8 mouse cellular contexts compared by ENCODE assay signal in the genomic region with DNA sequence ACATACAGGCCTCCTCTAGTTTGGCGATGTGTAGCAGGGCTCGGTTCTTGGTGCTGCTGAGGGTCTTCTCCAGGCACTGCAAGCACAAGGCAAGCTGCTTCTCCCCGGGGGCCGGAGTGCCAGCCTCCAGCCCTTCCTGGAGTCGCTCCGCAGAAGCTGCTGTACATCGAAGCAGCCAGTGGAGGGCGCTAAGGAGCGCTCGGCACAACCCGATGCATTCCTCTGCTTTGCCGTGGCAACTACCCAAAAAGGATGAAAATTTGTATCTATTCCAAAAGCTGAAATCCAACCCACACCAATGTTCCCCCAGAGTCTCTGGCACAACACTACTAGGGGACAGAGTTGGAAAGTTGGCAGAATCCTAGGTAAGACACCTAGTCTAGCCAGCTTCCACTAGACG. TPM values are rescaled to one million over a fixed set of nuclear protein-coding genes. Genes with fewer than 3 reads are reported as not detected.
A peak's percentile ranks its signal among the peaks of the same experiment; 100 is the strongest.
DNase-seq lines count a peak whose midpoint lies in the region; ATAC-seq and TF ChIP-seq lines count a peak whose summit lies in the region.
"Had no signal": no experiment of that assay in that cellular context is flagged by ENCODE, and none has a peak within 500 bp of the region (broad histone marks: within the 10 kb centered on the region; RNA-seq: fewer than 3 reads in every experiment).

No protein-coding gene starts in this region.

- no peak overlapping the region for H3K4me3 ChIP-seq in ES-Bruce4 (ENCODE audit: low read depth, low read length)
- no peak overlapping the region for H3K4me3 ChIP-seq in lung, embryonic 14.5 days (ENCODE audit: low read depth, low read length)
- H3K4me3 ChIP-seq: liver, embryonic 15.5 days had no signal

- peaks cover 2% of the 10 kb centered on the region for H3K4me1 ChIP-seq in ES-Bruce4 (ENCODE audit: control insufficient read depth, insufficient read depth, low read length)
- peaks cover 25% of the 10 kb centered on the region for H3K4me1 ChIP-seq in lung, embryonic 14.5 days (ENCODE audit: insufficient read depth)

- no peak for TF ChIP-seq EP300 in ES-Bruce4 (IDR thresholded peaks at IDR 0.05; ENCODE audit: insufficient read depth, low read depth, low read length)

- no peak overlapping the region for H3K9ac ChIP-seq in ES-Bruce4 (ENCODE audit: low read depth, poor library complexity, severe bottlenecking)
- H3K9ac ChIP-seq in lung, embryonic 14.5 days: no peak overlapping the region
- H3K9ac ChIP-seq: liver, embryonic 15.5 days had no signal

- no peaks in the 10 kb centered on the region for H3K27me3 ChIP-seq in ES-Bruce4 (ENCODE audit: control insufficient read depth, insufficient read depth, low read length, poor library complexity, severe bottlenecking)
- H3K27me3 ChIP-seq in lung, embryonic 14.5 days (ENCODE audit: insufficient read depth, low read length): no peaks in the 10 kb centered on the region
- H3K27me3 ChIP-seq: liver, embryonic 15.5 days had no signal

- DNase-seq in ZHBTc4 (ENCODE audit: low read depth, low spot score): peak; percentile 86
- peak; percentile 72 for DNase-seq in embryo, embryonic 10.5 days (ENCODE audit: low spot score)
- peak; percentile 83 for DNase-seq in gastrocnemius, postnatal 14 days
- peak; percentile 84 to 91 for DNase-seq in layer of hippocampus, adult 18-20 months (ENCODE audit: low spot score in 2 of 2)
- DNase-seq in lung, embryonic 14.5 days: peak; percentile 90
- DNase-seq in right cerebral cortex, postnatal 14 days: peak; percentile 82

- WGBS in lung, embryonic 14.5 days: 20% methylated on average over 13 of the region's 13 CpGs

- TF ChIP-seq CTCF in ES-Bruce4 (IDR thresholded peaks at IDR 0.05; ENCODE audit: low read depth, low read length): peak; percentile 91
- peak; percentile 84 for TF ChIP-seq CTCF in lung, embryonic 14.5 days (IDR thresholded peaks at IDR 0.05; ENCODE audit: low read depth)

- intact Hi-C loops in gastrocnemius, postnatal 14 days (cut with DNase I; ENCODE audit: low total_unique reads): no loop called here

- H3K9me3 ChIP-seq in ES-Bruce4 (replicated peaks; ENCODE audit: control insufficient read depth, insufficient read depth, low read length, poor library complexity, severe bottlenecking): no peaks in the 10 kb centered on the region
- H3K9me3 ChIP-seq in lung, embryonic 14.5 days (ENCODE audit: low read depth, low read length): no peaks in the 10 kb centered on the region
- H3K9me3 ChIP-seq: liver, embryonic 15.5 days had no signal

- no peaks in the 10 kb centered on the region; the same call in 1 of the 2 replicates for H3K36me3 ChIP-seq in ES-Bruce4 (ENCODE audit: control insufficient read depth, insufficient read depth, low read length, poor library complexity, severe bottlenecking)
- H3K36me3 ChIP-seq in lung, embryonic 14.5 days (ENCODE audit: insufficient read depth): peaks cover 54% of the 10 kb centered on the region

- no peak overlapping the region for H3K4me2 ChIP-seq in lung, embryonic 14.5 days
- H3K4me2 ChIP-seq: liver, embryonic 15.5 days had no signal

- no peak for ATAC-seq in lung, embryonic 14.5 days (ENCODE audit: insufficient read depth)

- no peak for TF ChIP-seq POLR2A in ES-Bruce4 (IDR thresholded peaks at IDR 0.05; ENCODE audit: insufficient read depth, low read length)

- no peak overlapping the region for H3K27ac ChIP-seq in ES-Bruce4 (ENCODE audit: insufficient read depth, low read length)
- 0 out of 2 replicates have a peak overlapping the region, but pooled peaks have one; percentile 30 for H3K27ac ChIP-seq in lung, embryonic 14.5 days (ENCODE audit: low read depth)
- H3K27ac ChIP-seq: liver, embryonic 15.5 days had no signal

RNA-seq across cellular contexts. Expression of gene Med24, which starts 11.3 kb away (rescaled TPM):
- 83.5 and 85.8 TPM in 2 replicates for polyA plus RNA-seq in ES-Bruce4 (2011; ENCODE audit: insufficient read depth, insufficient read length, low read depth, missing spikeins)
- 10 to 100 TPM; 40.3 to 42.0 TPM for total RNA-seq in gastrocnemius, postnatal 14 days (2021)
- total RNA-seq in layer of hippocampus, adult 18-20 months (2021): 100 to 1,000 TPM; 126 TPM
- 53.0 and 53.5 TPM in 2 replicates for polyA plus RNA-seq in lung, embryonic 14.5 days (2014; fragmentation: Nextera tagmentation; extraction: Ambion mirVana)

RNA-seq across cellular contexts. Expression of gene Csf3, which starts 16.8 kb away (rescaled TPM):
- polyA plus RNA-seq in ES-Bruce4 (2011; ENCODE audit: insufficient read depth, insufficient read length, low read depth, missing spikeins): not detected in 2 replicates
- not detected for total RNA-seq in gastrocnemius, postnatal 14 days (2021)
- not detected for total RNA-seq in layer of hippocampus, adult 18-20 months (2021)
- not detected in 2 replicates for polyA plus RNA-seq in lung, embryonic 14.5 days (2014; fragmentation: Nextera tagmentation; extraction: Ambion mirVana)
- polyA plus RNA-seq: liver, embryonic 15.5 days had no signal

RNA-seq across cellular contexts. Expression of gene Thra, which starts 22.5 kb away (rescaled TPM):
- polyA plus RNA-seq in ES-Bruce4 (2011; ENCODE audit: insufficient read depth, insufficient read length, low read depth, missing spikeins): 20.7 and 24.6 TPM in 2 replicates
- total RNA-seq in gastrocnemius, postnatal 14 days (2021): 100 to 1,000 TPM in 1 of 2 experiments, 10 to 100 TPM in 1; 91.8 to 106 TPM
- 1,000 to 10,000 TPM; 1,110 to 1,111 TPM for total RNA-seq in layer of hippocampus, adult 18-20 months (2021)
- polyA plus RNA-seq in lung, embryonic 14.5 days (2014; fragmentation: Nextera tagmentation; extraction: Ambion mirVana): 46.8 and 47.1 TPM in 2 replicates

RNA-seq across cellular contexts. Expression of gene Psmd3, which starts 35.5 kb away (rescaled TPM):
- polyA plus RNA-seq in ES-Bruce4 (2011; ENCODE audit: insufficient read depth, insufficient read length, low read depth, missing spikeins): 123 and 129 TPM in 2 replicates
- 10 to 100 TPM; 89.2 to 91.4 TPM for total RNA-seq in gastrocnemius, postnatal 14 days (2021)
- 100 to 1,000 TPM; 126 to 131 TPM for total RNA-seq in layer of hippocampus, adult 18-20 months (2021)
- 152 and 169 TPM in 2 replicates for polyA plus RNA-seq in lung, embryonic 14.5 days (2014; fragmentation: Nextera tagmentation; extraction: Ambion mirVana)

RNA-seq across cellular contexts. Expression of gene Gsdma, which starts 53.8 kb away (rescaled TPM):
- polyA plus RNA-seq in ES-Bruce4 (2011; ENCODE audit: insufficient read depth, insufficient read length, low read depth, missing spikeins): 0.22 and 0.56 TPM in 2 replicates
- total RNA-seq in gastrocnemius, postnatal 14 days (2021): under 1 TPM in 1 of 2 experiments, not detected in 1; 0.11 TPM
- total RNA-seq in layer of hippocampus, adult 18-20 months (2021): not detected
- not detected in 2 replicates for polyA plus RNA-seq in lung, embryonic 14.5 days (2014; fragmentation: Nextera tagmentation; extraction: Ambion mirVana)
- polyA plus RNA-seq: liver, embryonic 15.5 days had no signal

Comparison
In these comparisons a context has a peak if more than half of its experiments do, and no peak if none do; other contexts are left out.
1. RNA of gene Thra, which starts 22.5 kb away (total RNA-seq): 1,110 to 1,111 TPM in layer of hippocampus, adult 18-20 months; 91.8 to 106 TPM in gastrocnemius, postnatal 14 days; every median in the first group is over 10 times any median in the second.
2. Peak in every context shown above with its lines, with median percentiles within 50 percentile points of each other: DNase-seq.